Mouse (Mus musculus): ENCODE results near the gene Gm5431. TPM values are rescaled to one million over a fixed set of nuclear protein-coding genes. Genes with fewer than 3 reads are reported as not detected.

Gene Gm5431
- not detected in 2 replicates for polyA plus RNA-seq (2012; rRNA removed)

GRCm38 (mm10) chr11:48902021-48902420 is at the start of gene Gm5431:
Gene Gm5431 (minus strand): TSS chr11:48902214.

GRCm38 (mm10) chr11:48946090-48946489 is 44.1 kb upstream of the Gm5431 start, which contains the start of gene Psme2b:
Gene Psme2b (minus strand): TSS chr11:48946190.

GRCm38 (mm10) chr11:48871201-48871772 is 30.7 kb downstream of the Gm5431 start, which contains the start of gene Irgm1:
Gene Irgm1 (minus strand): TSS chr11:48871683.

Other genes starting within 250 kb of the Gm5431 start
- gene Rack1, start 101.9 kb downstream of the Gm5431 start, polyA plus RNA-seq (2012; rRNA removed) = 836 and 1,247 TPM in 2 replicates
- 14.3 and 15.4 TPM in 2 replicates for gene Trim41, start 84.9 kb downstream of the Gm5431 start, polyA plus RNA-seq (2012; rRNA removed)
- gene Trim7, start 76.1 kb downstream of the Gm5431 start, polyA plus RNA-seq (2012; rRNA removed) = 5.8 and 7.1 TPM in 2 replicates
- gene Gm12184, start 75.6 kb downstream of the Gm5431 start, polyA plus RNA-seq (2012; rRNA removed) = 0.47 and 2.5 TPM in 2 replicates
- gene Irgm1, start 30.5 kb downstream of the Gm5431 start, polyA plus RNA-seq (2012; rRNA removed) = 0.69 and 1.2 TPM in 2 replicates
- gene Psme2b, start 44.0 kb upstream of the Gm5431 start, polyA plus RNA-seq (2012; rRNA removed) = 0.68 TPM in 2 replicates
- 0.08 TPM in 1 of 2 replicates, not detected in the other for gene Olfr56, start 76.7 kb upstream of the Gm5431 start, polyA plus RNA-seq (2012; rRNA removed)
- 0.15 and 0.23 TPM in 2 replicates for gene 9930111J21Rik1, start 77.2 kb upstream of the Gm5431 start, polyA plus RNA-seq (2012; rRNA removed)
- not detected in 2 replicates for gene Gm12185, start 90.0 kb upstream of the Gm5431 start, polyA plus RNA-seq (2012; rRNA removed)
- 0.02 and 0.05 TPM in 2 replicates for gene Tgtp1, start 92.0 kb upstream of the Gm5431 start, polyA plus RNA-seq (2012; rRNA removed)
- 0.02 and 0.11 TPM in 2 replicates for gene 9930111J21Rik2, start 149.0 kb upstream of the Gm5431 start, polyA plus RNA-seq (2012; rRNA removed)
- 0.09 and 0.44 TPM in 2 replicates for gene Tgtp2, start 162.0 kb upstream of the Gm5431 start, polyA plus RNA-seq (2012; rRNA removed)
- 0.30 and 0.34 TPM in 2 replicates for gene Ifi47, start 174.4 kb upstream of the Gm5431 start, polyA plus RNA-seq (2012; rRNA removed)
- 0.04 and 1.4 TPM in 2 replicates for gene Olfr1396, start 212.7 kb upstream of the Gm5431 start, polyA plus RNA-seq (2012; rRNA removed)
- not detected in 2 replicates for gene Olfr1395, start 240.1 kb upstream of the Gm5431 start, polyA plus RNA-seq (2012; rRNA removed)

Data from stomach, adult 2 months (tissue).